Mouse (Mus musculus) liver, embryonic 12.5 days (tissue): ENCODE measurements around the gene Slc16a12. TPM values are rescaled to one million over a fixed set of nuclear protein-coding genes. Genes with fewer than 3 reads are reported as not detected.
A peak's percentile ranks its signal among the peaks of the same experiment; 100 is the strongest.

Experiments used
- ATAC-seq: fragments of 200-750 bp; cut with Nextera tagmentation; 2 replicates; pipeline ENCODE4 v1.8.0; 2017; ENCODE audit warnings: moderate number of reproducible peaks, mild to moderate bottlenecking, moderate library complexity
- H3K27ac ChIP-seq: fragments of 300-500 bp; sonication (generic); 2 replicates; pipeline ENCODE4 v1.5.1; 2016; ENCODE audit warnings: mild to moderate bottlenecking
- H3K27me3 ChIP-seq: fragments of 300-500 bp; sonication (generic); replicated peaks from 2 replicates; pipeline ENCODE4 v1.6.1; 2016; ENCODE audit warnings: mild to moderate bottlenecking, moderate library complexity
- H3K36me3 ChIP-seq: fragments of 300-500 bp; sonication (generic); 2 replicates; pipeline ENCODE4 v1.6.1; 2016; ENCODE audit warnings: mild to moderate bottlenecking, moderate library complexity
- H3K4me1 ChIP-seq: fragments of 300-500 bp; sonication (generic); 2 replicates; pipeline ENCODE4 v1.6.1; 2016
- H3K4me2 ChIP-seq: fragments of 300-500 bp; sonication (generic); 2 replicates; pipeline ENCODE4 v1.6.1; 2016; ENCODE audit warnings: mild to moderate bottlenecking, moderate library complexity
- H3K4me3 ChIP-seq: fragments of 300-500 bp; sonication (generic); 2 replicates; pipeline ENCODE4 v1.5.1; 2016; ENCODE audit warnings: mild to moderate bottlenecking, moderate library complexity
- H3K9ac ChIP-seq: fragments of 300-500 bp; sonication (generic); 2 replicates; pipeline ENCODE4 v1.6.1; 2016; ENCODE audit warnings: mild to moderate bottlenecking, moderate library complexity
- H3K9me3 ChIP-seq: fragments of 300-500 bp; sonication (generic); replicated peaks from 2 replicates; pipeline ENCODE4 v1.6.1; 2016; ENCODE audit warnings: mild to moderate bottlenecking, moderate library complexity
- WGBS: fragments of 180-500 bp; shearing (Covaris S2); methylation state at CpG from one replicate; pipeline ENCODE4 v1.1.7; 2016; ENCODE audit not compliant: insufficient replicate concordance; 5-methylcytosine and 5-hydroxymethylcytosine counted together
- polyA plus RNA-seq: library from polyadenylated mRNA; unstranded; fragments of >200 nt; fragmentation: Nextera tagmentation; extraction: Ambion mirVana; gene quantifications from 2 replicates; pipeline ENCODE4 v1.2.1, GENCODE M21; 2016

Gene Slc16a12
- polyA plus RNA-seq, 1 experiment from 2014 or later = 10.9 TPM

DNA sequence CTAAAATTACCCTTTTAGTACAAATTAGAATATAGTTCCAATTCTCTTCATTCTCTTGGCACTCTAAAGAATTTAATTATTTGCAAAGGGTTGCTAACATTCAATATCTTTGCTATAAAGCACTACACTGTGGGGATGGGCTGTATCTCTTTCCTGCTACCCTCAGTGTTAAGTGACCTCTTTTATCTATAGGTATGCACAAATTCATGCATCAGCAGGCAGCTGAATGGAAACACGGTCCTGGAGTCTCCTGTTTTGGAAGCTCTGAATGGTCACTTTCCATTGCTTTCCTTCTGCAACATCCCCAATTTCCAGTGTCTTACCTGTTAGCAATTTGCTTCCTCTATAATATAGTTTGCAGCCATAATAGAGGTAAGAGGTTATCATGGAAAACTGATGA is 48.2 kb downstream of the Slc16a12 start:
- no peaks in the 10 kb centered on the region for H3K9me3 ChIP-seq
- no peak for ATAC-seq
- H3K4me1 ChIP-seq = no peaks in the 10 kb centered on the region
- WGBS = 51% methylated on average over 1 of the region's 1 CpGs
- H3K4me3 ChIP-seq = no peak overlapping the region
- no peak overlapping the region for H3K4me2 ChIP-seq
- H3K9ac ChIP-seq = no peak overlapping the region
- no peaks in the 10 kb centered on the region for H3K27me3 ChIP-seq
- H3K36me3 ChIP-seq = no peaks in the 10 kb centered on the region
- H3K27ac ChIP-seq = no peak overlapping the region

- Histone ChIP-seq H3K9me3 (no peaks in the 10 kb centered on the region), H3K36me3 (no peaks in the 10 kb centered on the region), H3K9ac (no peak overlapping the region), H3K27me3 (no peaks in the 10 kb centered on the region), H3K4me2 (no peak overlapping the region), H3K4me1 (no peaks in the 10 kb centered on the region), H3K27ac (no peak overlapping the region), H3K4me3 (no peak overlapping the region)
- ATAC-seq = no peak
- WGBS = 71% methylated on average over 3 of the region's 3 CpGs
These were observed 48.7 kb downstream of the Slc16a12 start for GRCm38 (mm10) chr19:34698432-34698831.

DNA sequence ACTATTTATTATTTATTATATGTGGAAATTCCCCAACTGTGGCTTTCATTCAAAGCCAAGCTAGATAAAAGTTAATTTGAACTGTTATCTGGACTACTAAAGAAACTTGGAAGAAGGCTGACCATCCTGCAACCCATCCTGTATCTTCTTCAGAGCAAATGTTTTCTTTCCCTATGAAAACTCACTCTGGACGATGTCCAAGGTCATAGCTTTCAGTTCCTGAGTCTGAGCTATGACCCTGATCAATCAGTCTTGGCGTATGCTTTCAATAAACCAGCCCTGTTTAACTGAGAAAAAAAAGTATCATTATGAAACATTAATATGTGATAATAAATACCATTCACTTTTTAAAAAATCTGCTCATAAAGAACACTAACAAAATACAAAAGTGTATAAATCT is 49.6 kb downstream of the Slc16a12 start:
- H3K4me2 ChIP-seq = no peak overlapping the region
- 39% methylated on average over 2 of the region's 2 CpGs for WGBS
- no peaks in the 10 kb centered on the region for H3K4me1 ChIP-seq
- no peaks in the 10 kb centered on the region for H3K27me3 ChIP-seq
- no peak for ATAC-seq
- H3K9me3 ChIP-seq = no peaks in the 10 kb centered on the region
- H3K4me3 ChIP-seq = no peak overlapping the region
- no peaks in the 10 kb centered on the region for H3K36me3 ChIP-seq
- no peak overlapping the region for H3K27ac ChIP-seq
- no peak overlapping the region for H3K9ac ChIP-seq

DNA sequence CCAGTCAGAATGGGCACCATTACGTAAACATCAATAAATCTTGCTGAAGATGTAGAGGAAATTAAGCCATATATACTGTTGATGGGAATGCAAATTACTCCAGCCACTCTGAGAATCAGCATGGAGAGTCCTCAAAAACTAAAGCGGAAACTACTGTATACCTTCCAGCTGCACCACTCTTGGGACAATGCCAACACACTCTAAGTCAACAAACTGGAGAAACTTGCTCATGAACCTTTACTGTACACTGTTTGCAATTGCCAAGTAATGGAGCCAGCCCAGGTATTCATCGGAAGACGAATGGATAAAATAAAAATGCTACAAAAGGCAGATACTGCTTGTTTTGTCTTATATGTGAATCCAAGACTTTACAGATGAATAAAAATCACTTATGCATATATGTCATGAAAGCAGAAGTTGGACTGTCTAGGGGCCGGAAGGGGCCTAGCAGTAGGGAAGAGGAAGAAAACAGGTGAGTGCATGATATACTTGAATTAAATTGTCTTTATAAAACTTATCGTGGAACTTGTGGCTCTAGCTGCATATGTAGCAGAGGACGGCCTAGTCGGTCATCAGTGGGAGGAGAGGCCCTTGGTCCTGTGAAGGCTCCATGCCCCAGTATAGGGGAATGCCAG is 50.6 kb downstream of the Slc16a12 start:
- Histone ChIP-seq H3K4me3 (no peak overlapping the region), H3K9me3 (no peaks in the 10 kb centered on the region), H3K27ac (no peak overlapping the region), H3K36me3 (no peaks in the 10 kb centered on the region), H3K9ac (no peak overlapping the region), H3K4me2 (no peak overlapping the region), H3K27me3 (no peaks in the 10 kb centered on the region), H3K4me1 (no peaks in the 10 kb centered on the region)
- no peak for ATAC-seq
- 68% methylated on average over 8 of the region's 8 CpGs for WGBS

DNA sequence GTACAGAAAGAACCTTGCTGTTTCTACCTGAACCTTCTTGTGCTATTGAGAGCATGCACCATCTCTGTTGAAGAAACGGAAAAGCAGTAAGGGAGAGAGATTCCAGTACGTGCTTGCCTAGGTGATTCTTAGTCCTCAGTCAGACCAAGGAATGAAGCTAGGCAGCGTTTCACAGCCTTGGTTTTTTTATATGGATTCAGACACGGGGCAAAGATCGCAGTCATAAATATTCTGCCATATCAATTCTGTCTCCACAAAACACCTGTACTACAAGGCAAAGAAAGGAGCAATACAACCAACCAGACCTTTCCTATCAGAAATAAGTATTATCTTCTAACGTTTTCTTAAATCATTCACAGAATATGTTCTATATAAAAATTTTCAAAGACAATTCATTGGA is 55.7 kb downstream of the Slc16a12 start:
- Histone ChIP-seq H3K27me3 (no peaks in the 10 kb centered on the region), H3K36me3 (no peaks in the 10 kb centered on the region), H3K9me3 (no peaks in the 10 kb centered on the region), H3K4me1 (no peaks in the 10 kb centered on the region), H3K4me2 (no peak overlapping the region), H3K9ac (no peak overlapping the region), H3K4me3 (no peak overlapping the region), H3K27ac (no peak overlapping the region)
- no peak for ATAC-seq
- WGBS = 75% methylated on average over 6 of the region's 6 CpGs

DNA sequence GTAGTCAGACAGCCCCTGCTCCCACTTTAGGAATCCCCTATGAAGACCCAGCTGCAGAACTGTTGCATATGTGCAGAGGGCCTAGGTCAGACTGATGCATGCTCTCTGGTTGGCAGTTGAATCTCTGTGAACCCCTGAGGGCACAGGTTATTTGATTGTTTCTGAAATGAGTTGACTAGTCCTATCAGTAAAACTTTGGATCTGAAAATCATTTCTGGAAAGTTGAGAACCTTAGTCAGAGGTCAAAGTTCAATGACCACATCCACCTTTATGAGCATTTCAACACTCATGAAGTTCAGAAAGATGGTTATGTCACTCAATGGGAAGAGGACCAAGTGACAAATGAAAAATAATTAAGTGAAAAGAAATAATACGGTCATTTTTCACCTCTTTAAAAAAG is 61.6 kb downstream of the Slc16a12 start:
- Histone ChIP-seq H3K4me2 (no peak overlapping the region), H3K9me3 (no peaks in the 10 kb centered on the region), H3K27me3 (no peaks in the 10 kb centered on the region), H3K9ac (no peak overlapping the region), H3K4me1 (no peaks in the 10 kb centered on the region), H3K27ac (no peak overlapping the region), H3K4me3 (no peak overlapping the region), H3K36me3 (no peaks in the 10 kb centered on the region)
- 83% methylated on average over 1 of the region's 1 CpGs for WGBS
- no peak for ATAC-seq

- no peak overlapping the region for H3K9ac ChIP-seq
- WGBS = 33% methylated on average over 1 of the region's 1 CpGs
- ATAC-seq = no peak
These were observed 62.2 kb downstream of the Slc16a12 start for GRCm38 (mm10) chr19:34684857-34685256.

GRCm38 (mm10) chr19:34678428-34678827 is 68.7 kb downstream of the Slc16a12 start:
- H3K4me3 ChIP-seq = no peak overlapping the region
- 46% methylated on average over 4 of the region's 4 CpGs for WGBS
- no peaks in the 10 kb centered on the region for H3K9me3 ChIP-seq
- H3K27ac ChIP-seq = no peak overlapping the region
- no peaks in the 10 kb centered on the region for H3K36me3 ChIP-seq
- H3K4me1 ChIP-seq = no peaks in the 10 kb centered on the region
- peak; percentile 44; the same call in 1 of the 2 replicates for ATAC-seq
- H3K27me3 ChIP-seq = no peaks in the 10 kb centered on the region
- no peak overlapping the region for H3K9ac ChIP-seq
- no peak overlapping the region for H3K4me2 ChIP-seq

More at GRCm38 (mm10) chr19:34684857-34685256, 62.2 kb downstream of the Slc16a12 start:
- Histone ChIP-seq H3K36me3 (no peaks in the 10 kb centered on the region), H3K4me3 (no peak overlapping the region), H3K27ac (no peak overlapping the region), H3K4me2 (no peak overlapping the region), H3K4me1 (no peaks in the 10 kb centered on the region), H3K9me3 (no peaks in the 10 kb centered on the region), H3K27me3 (no peaks in the 10 kb centered on the region)

GRCm38 (mm10) chr19:34673476-34673875 is 73.6 kb downstream of the Slc16a12 start:
- Histone ChIP-seq H3K9me3 (no peaks in the 10 kb centered on the region), H3K4me1 (no peaks in the 10 kb centered on the region), H3K4me3 (no peak overlapping the region), H3K27me3 (no peaks in the 10 kb centered on the region), H3K36me3 (0 out of 2 replicates have a peak, but pooled peaks cover 2% of the 10 kb centered on the region), H3K27ac (no peak overlapping the region), H3K4me2 (no peak overlapping the region), H3K9ac (no peak overlapping the region)
- 59% methylated on average over 7 of the region's 7 CpGs for WGBS
- ATAC-seq = no peak

- Histone ChIP-seq H3K36me3 (no peaks in the 10 kb centered on the region), H3K4me1 (peaks cover 14% of the 10 kb centered on the region), H3K4me3 (no peak overlapping the region), H3K27ac (no peak overlapping the region), H3K4me2 (no peak overlapping the region), H3K9me3 (no peaks in the 10 kb centered on the region), H3K9ac (no peak overlapping the region), H3K27me3 (no peaks in the 10 kb centered on the region)
- WGBS = 1% methylated on average over 5 of the region's 5 CpGs
- no peak for ATAC-seq
These were observed 81.0 kb downstream of the Slc16a12 start for GRCm38 (mm10) chr19:34666127-34666526.

DNA sequence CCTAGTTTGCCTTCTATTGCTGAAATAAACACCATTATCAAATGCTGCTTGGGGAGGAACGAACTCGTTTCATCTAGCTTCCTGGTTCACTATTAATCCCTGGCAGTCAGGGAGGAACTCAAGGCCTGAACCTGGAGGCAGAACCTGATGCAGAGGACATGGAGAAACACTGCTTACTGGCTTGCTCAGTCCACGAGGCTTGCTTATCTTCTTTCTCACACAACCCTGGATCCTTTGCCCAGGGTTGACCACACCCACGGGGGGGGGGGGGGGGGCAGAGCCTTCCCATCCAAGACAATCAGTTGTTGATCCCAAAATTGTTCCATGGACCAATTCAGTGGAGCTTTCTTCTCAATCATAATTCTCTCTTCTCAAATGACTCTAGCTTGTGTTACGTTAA is 84.3 kb downstream of the Slc16a12 start:
- peaks cover 21% of the 10 kb centered on the region for H3K4me1 ChIP-seq
- H3K36me3 ChIP-seq = no peaks in the 10 kb centered on the region
- no peaks in the 10 kb centered on the region for H3K9me3 ChIP-seq
- peak overlapping the region; percentile 28; the same call in 1 of the 2 replicates for H3K9ac ChIP-seq
- H3K27me3 ChIP-seq = no peaks in the 10 kb centered on the region
- no peak overlapping the region for H3K4me3 ChIP-seq
- peak overlapping the region; percentile 38 for H3K27ac ChIP-seq
- H3K4me2 ChIP-seq = peak overlapping the region; percentile 54
- 29% methylated on average over 5 of the region's 5 CpGs for whole genome bisulfite sequencing
- ATAC-seq = peak; percentile 83

DNA sequence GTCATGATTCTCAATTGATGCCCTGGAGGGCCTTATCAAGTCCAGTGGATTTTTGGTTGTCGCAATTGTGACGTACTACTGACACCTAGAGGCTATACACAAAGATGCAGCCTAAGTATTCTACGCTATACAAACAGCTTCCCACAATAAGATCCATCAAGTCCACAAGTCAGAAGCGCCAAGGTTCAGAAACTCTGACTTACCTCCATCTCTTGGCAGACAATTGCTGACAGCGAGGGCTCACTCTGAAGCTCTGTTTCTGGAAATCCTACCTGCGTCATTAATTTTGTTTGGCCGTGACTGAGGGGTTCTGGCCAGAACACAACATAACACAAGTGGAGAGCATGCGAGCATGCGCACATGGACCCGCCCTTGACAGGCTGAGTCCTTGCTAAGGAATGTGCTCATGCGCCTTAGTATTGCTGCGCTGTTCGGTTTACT is 85.0 kb downstream of the Slc16a12 start:
- peak overlapping the region; percentile 28; the same call in 1 of the 2 replicates for H3K9ac ChIP-seq
- no peaks in the 10 kb centered on the region for H3K27me3 ChIP-seq
- H3K4me1 ChIP-seq = peaks cover 26% of the 10 kb centered on the region
- 9% methylated on average over 13 of the region's 13 CpGs for WGBS
- peak overlapping the region; percentile 38; the same call in 1 of the 2 replicates for H3K27ac ChIP-seq
- H3K9me3 ChIP-seq = no peaks in the 10 kb centered on the region
- peak overlapping the region; percentile 54 for H3K4me2 ChIP-seq
- no peaks in the 10 kb centered on the region for H3K36me3 ChIP-seq
- H3K4me3 ChIP-seq = peak overlapping the region; percentile 31
- ATAC-seq = peak; percentile 90
